Mouse (Mus musculus): ENCODE measurements around the gene Trim38. TPM values are rescaled to one million over a fixed set of nuclear protein-coding genes. Genes with fewer than 3 reads are reported as not detected.
A peak's percentile ranks its signal among the peaks of the same experiment; 100 is the strongest.

The Trim38 gene
- polyA plus RNA-seq, 2 experiments, result 0.06 TPM; not detected in 1

- H3K4me3 ChIP-seq (ENCODE audit: insufficient read depth in 1 of 2, low read depth in 2 of 2, low read length in 2 of 2), result peak overlapping the region; percentile 60 to 62; a peak in 3 of 4 replicates
- TF ChIP-seq EP300 (IDR thresholded peaks at IDR 0.05; ENCODE audit: low read depth) (no peak), CTCF (IDR thresholded peaks at IDR 0.05; ENCODE audit: low read depth) (no peak)
- ATAC-seq (ENCODE audit: insufficient read depth) (no peak), DNase-seq (ENCODE audit: low read depth in 3 of 3, low spot score in 3 of 3) (peak in 1 of 3 experiments; percentile 67)
- H3K9ac ChIP-seq (replicated peaks), result peak overlapping the region; percentile 93
- WGBS (ENCODE audit: insufficient replicate concordance), result 8% methylated on average over 1 of the region's 1 CpGs
- no peaks in the 10 kb centered on the region for H3K9me3 ChIP-seq (ENCODE audit: control insufficient read depth, low read length)
- H3K4me2 ChIP-seq (ENCODE audit: low read depth), result peak overlapping the region; percentile 88
- peak overlapping the region; percentile 99 for H3K27ac ChIP-seq
- H3K4me1 ChIP-seq (replicated peaks; ENCODE audit: control insufficient read depth in 2 of 2, insufficient read depth in 2 of 2, low read length in 1 of 2), result peaks cover 16 to 31% of the 10 kb centered on the region in 2 experiments
- H3K36me3 ChIP-seq (replicated peaks; ENCODE audit: control insufficient read depth, insufficient read depth, low read depth), result no peaks in the 10 kb centered on the region
- no peaks in the 10 kb centered on the region for H3K27me3 ChIP-seq (ENCODE audit: control insufficient read depth, insufficient read depth, low read length)
Measured at GRCm38 (mm10) chr13:23765172-23765513, 4.6 kb upstream of the Trim38 start.

- TF ChIP-seq CTCF (IDR thresholded peaks at IDR 0.05; ENCODE audit: low read depth), result no peak
- TF ChIP-seq EP300 (IDR thresholded peaks at IDR 0.05; ENCODE audit: low read depth), result no peak
- Histone ChIP-seq H3K4me3 (ENCODE audit: insufficient read depth in 1 of 2, low read depth in 2 of 2, low read length in 2 of 2) (no peak overlapping the region), H3K36me3 (replicated peaks; ENCODE audit: control insufficient read depth, insufficient read depth, low read depth) (no peaks in the 10 kb centered on the region), H3K4me1 (replicated peaks; ENCODE audit: control insufficient read depth in 2 of 2, insufficient read depth in 2 of 2, low read length in 1 of 2) (peaks cover 13 to 28% of the 10 kb centered on the region in 2 experiments), H3K4me2 (ENCODE audit: low read depth) (no peak overlapping the region), H3K27ac (no peak overlapping the region), H3K9ac (replicated peaks) (no peak overlapping the region), H3K27me3 (ENCODE audit: control insufficient read depth, insufficient read depth, low read length) (no peaks in the 10 kb centered on the region), H3K9me3 (ENCODE audit: control insufficient read depth, low read length) (no peaks in the 10 kb centered on the region)
- no peak for ATAC-seq (ENCODE audit: insufficient read depth)
- no peak for DNase-seq (ENCODE audit: low read depth in 3 of 3, low spot score in 3 of 3)
Measured at GRCm38 (mm10) chr13:23766772-23767171, 2.9 kb upstream of the Trim38 start.

GRCm38 (mm10) chr13:23768834-23769397, 797 bp upstream of the Trim38 start:
- H3K27me3 ChIP-seq (ENCODE audit: control insufficient read depth, insufficient read depth, low read length), result no peaks in the 10 kb centered on the region
- no peaks in the 10 kb centered on the region for H3K36me3 ChIP-seq (replicated peaks; ENCODE audit: control insufficient read depth, insufficient read depth, low read depth)
- ATAC-seq (ENCODE audit: insufficient read depth) (no peak), DNase-seq (ENCODE audit: low read depth in 3 of 3, low spot score in 3 of 3) (no peak)
- TF ChIP-seq EP300 (IDR thresholded peaks at IDR 0.05; ENCODE audit: low read depth) (no peak), CTCF (IDR thresholded peaks at IDR 0.05; ENCODE audit: low read depth) (no peak)
- H3K4me3 ChIP-seq (ENCODE audit: insufficient read depth in 1 of 2, low read depth in 2 of 2, low read length in 2 of 2), result no peak overlapping the region
- 38% methylated on average over 5 of the region's 5 CpGs for WGBS (ENCODE audit: insufficient replicate concordance)
- no peak overlapping the region for H3K27ac ChIP-seq
- peaks cover 11 to 32% of the 10 kb centered on the region in 2 experiments for H3K4me1 ChIP-seq (replicated peaks; ENCODE audit: control insufficient read depth in 2 of 2, insufficient read depth in 2 of 2, low read length in 1 of 2)
- no peak overlapping the region for H3K4me2 ChIP-seq (ENCODE audit: low read depth)
- H3K9ac ChIP-seq (replicated peaks), result no peak overlapping the region; the same call in 1 of the 2 replicates
- no peaks in the 10 kb centered on the region for H3K9me3 ChIP-seq (ENCODE audit: control insufficient read depth, low read length)

GRCm38 (mm10) chr13:23772561-23773313, 3.0 kb downstream of the Trim38 start:
- Histone ChIP-seq H3K27ac (peak overlapping the region; percentile 46), H3K27me3 (ENCODE audit: control insufficient read depth, insufficient read depth, low read length) (no peaks in the 10 kb centered on the region), H3K4me3 (ENCODE audit: insufficient read depth in 1 of 2, low read depth in 2 of 2, low read length in 2 of 2) (peak overlapping the region; percentile 27 to 35; a peak in 3 of 4 replicates), H3K9me3 (ENCODE audit: control insufficient read depth, low read length) (no peaks in the 10 kb centered on the region), H3K4me2 (ENCODE audit: low read depth) (peak overlapping the region; percentile 69), H3K4me1 (replicated peaks; ENCODE audit: control insufficient read depth in 2 of 2, insufficient read depth in 2 of 2, low read length in 1 of 2) (peaks cover 6 to 27% of the 10 kb centered on the region in 2 experiments; a peak in 3 of 4 replicates), H3K36me3 (replicated peaks; ENCODE audit: control insufficient read depth, insufficient read depth, low read depth) (no peaks in the 10 kb centered on the region), H3K9ac (replicated peaks) (peak overlapping the region; percentile 61)
- DNase-seq (ENCODE audit: low read depth in 3 of 3, low spot score in 3 of 3), result peak; percentile 67 to 76 (median 74)
- WGBS (ENCODE audit: insufficient replicate concordance), result 16% methylated on average over 21 of the region's 21 CpGs
- peak; percentile 97 for ATAC-seq (ENCODE audit: insufficient read depth)
- TF ChIP-seq CTCF (IDR thresholded peaks at IDR 0.05; ENCODE audit: low read depth) (no peak), EP300 (IDR thresholded peaks at IDR 0.05; ENCODE audit: low read depth) (no peak)

- H3K4me2 ChIP-seq (ENCODE audit: low read depth), result no peak overlapping the region
- no peak overlapping the region for H3K9ac ChIP-seq (replicated peaks)
- 69% methylated on average over 7 of the region's 7 CpGs for WGBS (ENCODE audit: insufficient replicate concordance)
- H3K27ac ChIP-seq, result no peak overlapping the region
- no peaks in the 10 kb centered on the region for H3K36me3 ChIP-seq (replicated peaks; ENCODE audit: control insufficient read depth, insufficient read depth, low read depth)
- no peaks in the 10 kb centered on the region for H3K27me3 ChIP-seq (ENCODE audit: control insufficient read depth, insufficient read depth, low read length)
- TF ChIP-seq CTCF (IDR thresholded peaks at IDR 0.05; ENCODE audit: low read depth) (no peak), EP300 (IDR thresholded peaks at IDR 0.05; ENCODE audit: low read depth) (no peak)
- peaks cover 2 to 20% of the 10 kb centered on the region in 2 experiments; a peak in 3 of 4 replicates for H3K4me1 ChIP-seq (replicated peaks; ENCODE audit: control insufficient read depth in 2 of 2, insufficient read depth in 2 of 2, low read length in 1 of 2)
- H3K9me3 ChIP-seq (ENCODE audit: control insufficient read depth, low read length), result no peaks in the 10 kb centered on the region
- ATAC-seq (ENCODE audit: insufficient read depth) (no peak), DNase-seq (ENCODE audit: low read depth in 3 of 3, low spot score in 3 of 3) (no peak)
- no peak overlapping the region for H3K4me3 ChIP-seq (ENCODE audit: insufficient read depth in 1 of 2, low read depth in 2 of 2, low read length in 2 of 2)
Measured at GRCm38 (mm10) chr13:23778339-23778738, 8.6 kb downstream of the Trim38 start.

Measured in liver, embryonic 14.5 days (tissue).